Mouse (Mus musculus): ENCODE measurements around the gene Col16a1. TPM values are rescaled to one million over a fixed set of nuclear protein-coding genes. Genes with fewer than 3 reads are reported as not detected.

Gene Col16a1
- polyA plus RNA-seq, 1 experiment, result 44.3 TPM

- no peak for DNase-seq
- Histone ChIP-seq H3K27ac (ENCODE audit: insufficient read depth, low read length) (no peak overlapping the region), H3K27me3 (ENCODE audit: control insufficient read depth, insufficient read depth, low read length) (no peaks in the 10 kb centered on the region), H3K4me1 (ENCODE audit: control insufficient read depth, insufficient read depth, low read length) (no peaks in the 10 kb centered on the region), H3K4me3 (replicated peaks; ENCODE audit: insufficient read depth, low read depth, low read length) (no peak overlapping the region)
- no peak for TF ChIP-seq CTCF (IDR thresholded peaks at IDR 0.05; ENCODE audit: borderline replicate concordance, insufficient read depth, low read depth, low read length)
- no peak for TF ChIP-seq POLR2A (IDR thresholded peaks at IDR 0.05; ENCODE audit: borderline replicate concordance, insufficient read depth, low read length)
- WGBS, result 83% methylated on average over 3 of the region's 3 CpGs
Observed at GRCm38 (mm10) chr4:130095137-130095536, 47.5 kb downstream of the Col16a1 start.

GRCm38 (mm10) chr4:130101183-130101582 is 53.5 kb downstream of the Col16a1 start:
- Histone ChIP-seq H3K4me1 (ENCODE audit: control insufficient read depth, insufficient read depth, low read length) (peaks cover 6% of the 10 kb centered on the region; the same call in 1 of the 2 replicates), H3K27me3 (ENCODE audit: control insufficient read depth, insufficient read depth, low read length) (no peaks in the 10 kb centered on the region), H3K4me3 (replicated peaks; ENCODE audit: insufficient read depth, low read depth, low read length) (no peak overlapping the region), H3K27ac (ENCODE audit: insufficient read depth, low read length) (no peak overlapping the region)
- WGBS, result 3% methylated on average over 8 of the region's 8 CpGs
- TF ChIP-seq POLR2A (IDR thresholded peaks at IDR 0.05; ENCODE audit: borderline replicate concordance, insufficient read depth, low read length), result no peak
- TF ChIP-seq CTCF (IDR thresholded peaks at IDR 0.05; ENCODE audit: borderline replicate concordance, insufficient read depth, low read depth, low read length), result no peak
- DNase-seq, result peak in 1 of 2 experiments; percentile 51

GRCm38 (mm10) chr4:130102111-130102651 is 54.5 kb downstream of the Col16a1 start, which contains the start of gene Pef1:
Gene Pef1, plus strand, starts transcription at chr4:130102558.
- Histone ChIP-seq H3K4me1 (ENCODE audit: control insufficient read depth, insufficient read depth, low read length) (peaks cover 6% of the 10 kb centered on the region; the same call in 1 of the 2 replicates), H3K4me3 (replicated peaks; ENCODE audit: insufficient read depth, low read depth, low read length) (no peak within 1 kb of the TSS), H3K27me3 (ENCODE audit: control insufficient read depth, insufficient read depth, low read length) (no peaks in the 10 kb centered on the region), H3K27ac (ENCODE audit: insufficient read depth, low read length) (no peak within 1 kb of the TSS)
- TF ChIP-seq POLR2A (IDR thresholded peaks at IDR 0.05; ENCODE audit: borderline replicate concordance, insufficient read depth, low read length) (no peak), CTCF (IDR thresholded peaks at IDR 0.05; ENCODE audit: borderline replicate concordance, insufficient read depth, low read depth, low read length) (no peak)
- DNase-seq, result no peak
- WGBS, result 30% methylated on average over 6 of the region's 6 CpGs

GRCm38 (mm10) chr4:130103632-130104031 is 56.0 kb downstream of the Col16a1 start:
- TF ChIP-seq POLR2A (IDR thresholded peaks at IDR 0.05; ENCODE audit: borderline replicate concordance, insufficient read depth, low read length), result no peak
- no peak for TF ChIP-seq CTCF (IDR thresholded peaks at IDR 0.05; ENCODE audit: borderline replicate concordance, insufficient read depth, low read depth, low read length)
- H3K27me3 ChIP-seq (ENCODE audit: control insufficient read depth, insufficient read depth, low read length), result no peaks in the 10 kb centered on the region
- WGBS, result 79% methylated on average over 12 of the region's 12 CpGs
- no peak for DNase-seq
- no peak overlapping the region for H3K4me3 ChIP-seq (replicated peaks; ENCODE audit: insufficient read depth, low read depth, low read length)
- H3K27ac ChIP-seq (ENCODE audit: insufficient read depth, low read length), result no peak overlapping the region
- H3K4me1 ChIP-seq (ENCODE audit: control insufficient read depth, insufficient read depth, low read length), result peaks cover 6% of the 10 kb centered on the region; the same call in 1 of the 2 replicates

- 89% methylated on average over 4 of the region's 4 CpGs for WGBS
Observed at GRCm38 (mm10) chr4:130104584-130104983, 56.9 kb downstream of the Col16a1 start.

GRCm38 (mm10) chr4:130107065-130107443 is 59.4 kb downstream of the Col16a1 start:
- no peaks in the 10 kb centered on the region for H3K27me3 ChIP-seq (ENCODE audit: control insufficient read depth, insufficient read depth, low read length)
- no peaks in the 10 kb centered on the region for H3K4me1 ChIP-seq (ENCODE audit: control insufficient read depth, insufficient read depth, low read length)
- H3K27ac ChIP-seq (ENCODE audit: insufficient read depth, low read length), result peak overlapping the region; percentile 58; the same call in 1 of the 2 replicates
- no peak for TF ChIP-seq POLR2A (IDR thresholded peaks at IDR 0.05; ENCODE audit: borderline replicate concordance, insufficient read depth, low read length)
- TF ChIP-seq CTCF (IDR thresholded peaks at IDR 0.05; ENCODE audit: borderline replicate concordance, insufficient read depth, low read depth, low read length), result no peak
- no peak for DNase-seq
- peak overlapping the region; percentile 98 for H3K4me3 ChIP-seq (replicated peaks; ENCODE audit: insufficient read depth, low read depth, low read length)
- 10% methylated on average over 14 of the region's 14 CpGs for WGBS

More at GRCm38 (mm10) chr4:130104584-130104983, 56.9 kb downstream of the Col16a1 start:
- Histone ChIP-seq H3K27me3 (ENCODE audit: control insufficient read depth, insufficient read depth, low read length) (no peaks in the 10 kb centered on the region), H3K4me1 (ENCODE audit: control insufficient read depth, insufficient read depth, low read length) (peaks cover 6% of the 10 kb centered on the region; the same call in 1 of the 2 replicates), H3K4me3 (replicated peaks; ENCODE audit: insufficient read depth, low read depth, low read length) (no peak overlapping the region), H3K27ac (ENCODE audit: insufficient read depth, low read length) (no peak overlapping the region)
- no peak for TF ChIP-seq CTCF (IDR thresholded peaks at IDR 0.05; ENCODE audit: borderline replicate concordance, insufficient read depth, low read depth, low read length)
- no peak for TF ChIP-seq POLR2A (IDR thresholded peaks at IDR 0.05; ENCODE audit: borderline replicate concordance, insufficient read depth, low read length)
- DNase-seq, result no peak

- peak; percentile 100 for DNase-seq
- H3K27me3 ChIP-seq (ENCODE audit: control insufficient read depth, insufficient read depth, low read length), result no peaks in the 10 kb centered on the region
- peak overlapping the region; percentile 98 for H3K4me3 ChIP-seq (replicated peaks; ENCODE audit: insufficient read depth, low read depth, low read length)
- TF ChIP-seq POLR2A (IDR thresholded peaks at IDR 0.05; ENCODE audit: borderline replicate concordance, insufficient read depth, low read length), result peak; percentile 89; the same call in 1 of the 2 replicates
- TF ChIP-seq CTCF (IDR thresholded peaks at IDR 0.05; ENCODE audit: borderline replicate concordance, insufficient read depth, low read depth, low read length), result no peak
- peak overlapping the region; percentile 58; the same call in 1 of the 2 replicates for H3K27ac ChIP-seq (ENCODE audit: insufficient read depth, low read length)
- H3K4me1 ChIP-seq (ENCODE audit: control insufficient read depth, insufficient read depth, low read length), result no peaks in the 10 kb centered on the region
- WGBS, result under 1% methylated on average over 39 of the region's 39 CpGs
Observed at GRCm38 (mm10) chr4:130107444-130108131, 59.9 kb downstream of the Col16a1 start.

GRCm38 (mm10) chr4:130108929-130109328 is 61.3 kb downstream of the Col16a1 start:
- H3K4me1 ChIP-seq (ENCODE audit: control insufficient read depth, insufficient read depth, low read length), result no peaks in the 10 kb centered on the region
- no peak overlapping the region for H3K4me3 ChIP-seq (replicated peaks; ENCODE audit: insufficient read depth, low read depth, low read length)
- no peak for DNase-seq
- 84% methylated on average over 3 of the region's 3 CpGs for WGBS
- H3K27me3 ChIP-seq (ENCODE audit: control insufficient read depth, insufficient read depth, low read length), result no peaks in the 10 kb centered on the region
- H3K27ac ChIP-seq (ENCODE audit: insufficient read depth, low read length), result no peak overlapping the region
- TF ChIP-seq CTCF (IDR thresholded peaks at IDR 0.05; ENCODE audit: borderline replicate concordance, insufficient read depth, low read depth, low read length), result no peak
- no peak for TF ChIP-seq POLR2A (IDR thresholded peaks at IDR 0.05; ENCODE audit: borderline replicate concordance, insufficient read depth, low read length)

All from cerebellum, adult 2 months (tissue).